Mouse (Mus musculus) midbrain, embryonic 12.5 days (tissue): ENCODE data around the gene Dcun1d4. TPM values are rescaled to one million over a fixed set of nuclear protein-coding genes. Genes with fewer than 3 reads are reported as not detected.

Experiments
- ATAC-seq: fragments of 200-750 bp; cut with Nextera tagmentation; 2 replicates; pipeline ENCODE4 v1.8.0; 2017; ENCODE audit warnings: low read depth, moderate TSS enrichment, moderate library complexity; ENCODE audit not compliant: low FRiP score
- H3K27ac ChIP-seq: fragments of 300-500 bp; sonication (generic); replicated peaks from 2 replicates; pipeline ENCODE4 v1.5.1; 2016; ENCODE audit warnings: mild to moderate bottlenecking
- H3K27me3 ChIP-seq: fragments of 300-500 bp; sonication (generic); 2 replicates; pipeline ENCODE4 v1.6.1; 2016; ENCODE audit warnings: mild to moderate bottlenecking
- H3K36me3 ChIP-seq: fragments of 300-500 bp; sonication (generic); 2 replicates; pipeline ENCODE4 v1.6.1; 2016
- H3K4me1 ChIP-seq: fragments of 300-500 bp; sonication (generic); 2 replicates; pipeline ENCODE4 v1.6.1; 2016
- H3K4me2 ChIP-seq: fragments of 300-500 bp; sonication (generic); replicated peaks from 2 replicates; pipeline ENCODE4 v1.6.1; 2016; ENCODE audit warnings: mild to moderate bottlenecking, moderate library complexity
- H3K4me3 ChIP-seq: fragments of 300-500 bp; sonication (generic); 2 replicates; pipeline ENCODE4 v1.5.1; 2016; ENCODE audit warnings: mild to moderate bottlenecking
- H3K9ac ChIP-seq: fragments of 300-500 bp; sonication (generic); replicated peaks from 2 replicates; pipeline ENCODE4 v1.6.1; 2016; ENCODE audit warnings: mild to moderate bottlenecking, moderate library complexity
- H3K9me3 ChIP-seq: fragments of 300-500 bp; sonication (generic); 2 replicates; pipeline ENCODE4 v1.6.1; 2016; ENCODE audit warnings: mild to moderate bottlenecking
- WGBS: fragments of 180-500 bp; shearing (Covaris S2); methylation state at CpG from one replicate; pipeline ENCODE4 v1.1.7; 2016; 5-methylcytosine and 5-hydroxymethylcytosine counted together
- polyA plus RNA-seq: library from polyadenylated mRNA; unstranded; fragments of >200 nt; fragmentation: Nextera tagmentation; extraction: Ambion mirVana; gene quantifications from 2 replicates; pipeline ENCODE4 v1.2.1, GENCODE M21; 2016

The Dcun1d4 gene
- polyA plus RNA-seq, 1 experiment from 2014 or later: 58.4 TPM

GRCm38 (mm10) chr5:73503015-73503757 is 22.4 kb downstream of the Dcun1d4 start:
- Histone ChIP-seq H3K4me2 (no peak overlapping the region), H3K9me3 (no peaks in the 10 kb centered on the region), H3K9ac (no peak overlapping the region), H3K4me1 (0 out of 2 replicates have a peak, but pooled peaks cover 2% of the 10 kb centered on the region), H3K27ac (no peak overlapping the region), H3K36me3 (no peaks in the 10 kb centered on the region), H3K4me3 (no peak overlapping the region), H3K27me3 (no peaks in the 10 kb centered on the region)
- ATAC-seq: no peak
- 87% methylated on average over 12 of the region's 12 CpGs for WGBS

GRCm38 (mm10) chr5:73511074-73511473 is 30.3 kb downstream of the Dcun1d4 start:
- no peak overlapping the region for H3K9ac ChIP-seq
- H3K4me3 ChIP-seq: no peak overlapping the region
- no peak overlapping the region for H3K4me2 ChIP-seq
- no peak for ATAC-seq
- 86% methylated on average over 14 of the region's 14 CpGs for WGBS
- H3K9me3 ChIP-seq: no peaks in the 10 kb centered on the region
- H3K4me1 ChIP-seq: peaks cover 9% of the 10 kb centered on the region
- peaks cover 34% of the 10 kb centered on the region for H3K36me3 ChIP-seq
- H3K27ac ChIP-seq: no peak overlapping the region
- H3K27me3 ChIP-seq: no peaks in the 10 kb centered on the region

- no peak overlapping the region for H3K4me3 ChIP-seq
- peaks cover 7% of the 10 kb centered on the region for H3K4me1 ChIP-seq
- WGBS: 96% methylated on average over 1 of the region's 1 CpGs
- no peak overlapping the region for H3K27ac ChIP-seq
- ATAC-seq: no peak
- H3K4me2 ChIP-seq: no peak overlapping the region
- H3K9ac ChIP-seq: no peak overlapping the region
- H3K36me3 ChIP-seq: peaks cover 40% of the 10 kb centered on the region
- no peaks in the 10 kb centered on the region for H3K27me3 ChIP-seq
- H3K9me3 ChIP-seq: no peaks in the 10 kb centered on the region
Measured at GRCm38 (mm10) chr5:73512241-73512640, 31.4 kb downstream of the Dcun1d4 start.

GRCm38 (mm10) chr5:73512661-73513060 is 31.9 kb downstream of the Dcun1d4 start:
- peaks cover 7% of the 10 kb centered on the region for H3K4me1 ChIP-seq
- H3K9ac ChIP-seq: no peak overlapping the region
- ATAC-seq: no peak
- 87% methylated on average over 9 of the region's 9 CpGs for WGBS
- no peaks in the 10 kb centered on the region for H3K27me3 ChIP-seq
- no peaks in the 10 kb centered on the region for H3K9me3 ChIP-seq
- no peak overlapping the region for H3K4me2 ChIP-seq
- H3K27ac ChIP-seq: no peak overlapping the region
- peaks cover 44% of the 10 kb centered on the region for H3K36me3 ChIP-seq
- H3K4me3 ChIP-seq: no peak overlapping the region

- Histone ChIP-seq H3K27me3 (no peaks in the 10 kb centered on the region), H3K4me2 (no peak overlapping the region), H3K4me3 (no peak overlapping the region), H3K4me1 (no peaks in the 10 kb centered on the region), H3K9me3 (no peaks in the 10 kb centered on the region), H3K27ac (no peak overlapping the region), H3K9ac (no peak overlapping the region), H3K36me3 (peaks cover 52% of the 10 kb centered on the region)
- 83% methylated on average over 2 of the region's 2 CpGs for WGBS
- no peak for ATAC-seq
Measured at GRCm38 (mm10) chr5:73514202-73514601, 33.4 kb downstream of the Dcun1d4 start.

GRCm38 (mm10) chr5:73517299-73517698 is 36.5 kb downstream of the Dcun1d4 start:
- H3K27ac ChIP-seq: no peak overlapping the region
- no peak overlapping the region for H3K4me3 ChIP-seq
- peaks cover 55% of the 10 kb centered on the region for H3K36me3 ChIP-seq
- ATAC-seq: no peak
- WGBS: 94% methylated on average over 5 of the region's 5 CpGs
- H3K27me3 ChIP-seq: no peaks in the 10 kb centered on the region
- H3K4me2 ChIP-seq: no peak overlapping the region
- H3K9ac ChIP-seq: no peak overlapping the region
- H3K4me1 ChIP-seq: no peaks in the 10 kb centered on the region
- no peaks in the 10 kb centered on the region for H3K9me3 ChIP-seq

GRCm38 (mm10) chr5:73518424-73519211 is 37.8 kb downstream of the Dcun1d4 start:
- ATAC-seq: no peak
- H3K27ac ChIP-seq: no peak overlapping the region
- H3K4me1 ChIP-seq: no peaks in the 10 kb centered on the region
- H3K4me2 ChIP-seq: no peak overlapping the region
- H3K27me3 ChIP-seq: no peaks in the 10 kb centered on the region
- 96% methylated on average over 8 of the region's 8 CpGs for WGBS
- H3K9ac ChIP-seq: no peak overlapping the region
- H3K36me3 ChIP-seq: peaks cover 58% of the 10 kb centered on the region
- H3K4me3 ChIP-seq: no peak overlapping the region
- H3K9me3 ChIP-seq: no peaks in the 10 kb centered on the region

GRCm38 (mm10) chr5:73520787-73521186 is 40.0 kb downstream of the Dcun1d4 start:
- no peaks in the 10 kb centered on the region for H3K4me1 ChIP-seq
- H3K4me2 ChIP-seq: no peak overlapping the region
- H3K36me3 ChIP-seq: peaks cover 59% of the 10 kb centered on the region
- H3K27ac ChIP-seq: no peak overlapping the region
- no peaks in the 10 kb centered on the region for H3K9me3 ChIP-seq
- no peak overlapping the region for H3K4me3 ChIP-seq
- 63% methylated on average over 4 of the region's 4 CpGs for WGBS
- H3K9ac ChIP-seq: no peak overlapping the region
- H3K27me3 ChIP-seq: no peaks in the 10 kb centered on the region
- ATAC-seq: no peak

GRCm38 (mm10) chr5:73523227-73523626 is 42.4 kb downstream of the Dcun1d4 start:
- WGBS: 84% methylated on average over 10 of the region's 10 CpGs
- H3K9ac ChIP-seq: no peak overlapping the region
- no peaks in the 10 kb centered on the region for H3K9me3 ChIP-seq
- H3K27me3 ChIP-seq: no peaks in the 10 kb centered on the region
- no peak overlapping the region for H3K4me3 ChIP-seq
- no peak overlapping the region for H3K27ac ChIP-seq
- no peak for ATAC-seq
- no peak overlapping the region for H3K4me2 ChIP-seq
- H3K36me3 ChIP-seq: peaks cover 53% of the 10 kb centered on the region
- H3K4me1 ChIP-seq: no peaks in the 10 kb centered on the region

- Histone ChIP-seq H3K9me3 (no peaks in the 10 kb centered on the region), H3K27me3 (no peaks in the 10 kb centered on the region), H3K4me1 (no peaks in the 10 kb centered on the region), H3K9ac (no peak overlapping the region), H3K36me3 (peaks cover 56% of the 10 kb centered on the region), H3K4me3 (no peak overlapping the region), H3K27ac (no peak overlapping the region), H3K4me2 (no peak overlapping the region)
- no peak for ATAC-seq
- WGBS: 82% methylated on average over 4 of the region's 4 CpGs
Measured at GRCm38 (mm10) chr5:73524300-73525000, 43.6 kb downstream of the Dcun1d4 start.

- no peaks in the 10 kb centered on the region for H3K9me3 ChIP-seq
- no peak overlapping the region for H3K4me2 ChIP-seq
- peaks cover 64% of the 10 kb centered on the region for H3K36me3 ChIP-seq
- H3K4me3 ChIP-seq: no peak overlapping the region
- no peak for ATAC-seq
- no peak overlapping the region for H3K27ac ChIP-seq
- no peaks in the 10 kb centered on the region for H3K27me3 ChIP-seq
- H3K4me1 ChIP-seq: no peaks in the 10 kb centered on the region
- WGBS: 83% methylated on average over 1 of the region's 1 CpGs
- H3K9ac ChIP-seq: no peak overlapping the region
Measured at GRCm38 (mm10) chr5:73532222-73532621, 51.4 kb downstream of the Dcun1d4 start.

- H3K27ac ChIP-seq: no peak overlapping the region
- no peaks in the 10 kb centered on the region for H3K9me3 ChIP-seq
- H3K4me3 ChIP-seq: no peak overlapping the region
- peaks cover 70% of the 10 kb centered on the region for H3K36me3 ChIP-seq
- H3K27me3 ChIP-seq: no peaks in the 10 kb centered on the region
- ATAC-seq: no peak
- no peak overlapping the region for H3K9ac ChIP-seq
- WGBS: 92% methylated on average over 9 of the region's 9 CpGs
- H3K4me1 ChIP-seq: no peaks in the 10 kb centered on the region
- H3K4me2 ChIP-seq: no peak overlapping the region
Measured at GRCm38 (mm10) chr5:73532879-73533278, 52.1 kb downstream of the Dcun1d4 start.
